Mouse (Mus musculus) C2C12 (cell line): ENCODE data around the gene Spata2. TPM values are rescaled to one million over a fixed set of nuclear protein-coding genes. Genes with fewer than 3 reads are reported as not detected.
A peak's percentile ranks its signal among the peaks of the same experiment; 100 is the strongest.

ENCODE experiments used
- H3K27me3 ChIP-seq: one replicate; pipeline ENCODE4 v1.6.1; 2011; ENCODE audit not compliant: control insufficient read depth, insufficient read depth, insufficient read length
- H3K36me3 ChIP-seq: one replicate; pipeline ENCODE4 v1.6.1; 2011; ENCODE audit not compliant: control insufficient read depth, insufficient read depth
- H3K4me3 ChIP-seq: one replicate; pipeline ENCODE4 v1.5.1; 2011; ENCODE audit warnings: mild to moderate bottlenecking, control low read depth; ENCODE audit not compliant: poor library complexity, insufficient read depth, severe bottlenecking
- H3K79me2 ChIP-seq: one replicate; pipeline ENCODE4 v1.6.1; 2011; ENCODE audit not compliant: control insufficient read depth, insufficient read depth
- H3K79me3 ChIP-seq: one replicate; pipeline ENCODE4 v1.6.1; 2011; ENCODE audit warnings: low read depth, control low read depth
- H3ac ChIP-seq: one replicate; pipeline ENCODE3; 2011; ENCODE audit warnings: low read depth; ENCODE audit not compliant: control insufficient read depth, insufficient read length
- CEBPB ChIP-seq: IDR thresholded peaks from one replicate; pipeline ENCODE4 v1.6.1; 2011; ENCODE audit warnings: low read depth, mild to moderate bottlenecking, control low read depth, moderate library complexity
- CTCF ChIP-seq: IDR thresholded peaks from one replicate; pipeline ENCODE4 v1.5.1; 2011; ENCODE audit not compliant: control insufficient read depth, insufficient read depth, insufficient read length
- FOSL1 ChIP-seq: IDR thresholded peaks from one replicate; pipeline ENCODE4 v1.8.0; 2011; ENCODE audit warnings: mild to moderate bottlenecking, low read length; ENCODE audit not compliant: poor library complexity, insufficient read depth, severe bottlenecking
- MAX ChIP-seq: IDR thresholded peaks from one replicate; pipeline ENCODE4 v1.6.1; 2011; ENCODE audit warnings: mild to moderate bottlenecking, control low read depth
- MYOD1 ChIP-seq: IDR thresholded peaks from one replicate; pipeline ENCODE4 v1.6.1; 2011; ENCODE audit warnings: low read depth; ENCODE audit not compliant: control insufficient read depth, insufficient read length
- MYOG ChIP-seq: IDR thresholded peaks from one replicate; pipeline ENCODE4 v1.6.1; 2011; ENCODE audit not compliant: control insufficient read depth, insufficient read length; ENCODE audit errors: extremely low read depth
- USF1 ChIP-seq: IDR thresholded peaks from one replicate; pipeline ENCODE4 v1.6.1; 2011; ENCODE audit warnings: low read depth, mild to moderate bottlenecking, control low read depth, moderate library complexity
- polyA plus RNA-seq: library from polyadenylated mRNA; unstranded; fragments of >200 nt; fragmentation: generic; extraction: Trizol; gene quantifications from one replicate; pipeline ENCODE4 v1.2.1, GENCODE M21; 2012; ENCODE audit warnings: missing spikeins

The Spata2 gene
- polyA plus RNA-seq, 1 experiment = 10.4 TPM

GRCm38 (mm10) chr2:167539536-167540476 lies 47.1 kb upstream of the Spata2 start:
- Histone ChIP-seq H3K79me3 (peaks cover 53% of the 10 kb centered on the region), H3K4me3 (peak overlapping the region; percentile 86), H3K79me2 (peaks cover 61% of the 10 kb centered on the region), H3ac (peak overlapping the region; percentile 80), H3K27me3 (no peaks in the 10 kb centered on the region), H3K36me3 (peaks cover 50% of the 10 kb centered on the region)
- TF ChIP-seq MYOG (no peak), MYOD1 (peak; percentile 71), MAX (no peak)

GRCm38 (mm10) chr2:167538671-167539306 lies 46.1 kb upstream of the Spata2 start:
- no peak for TF ChIP-seq MAX
- TF ChIP-seq CEBPB = no peak
- no peak for TF ChIP-seq USF1
- TF ChIP-seq FOSL1 = no peak
- TF ChIP-seq CTCF = no peak
- no peak for TF ChIP-seq MYOG
- TF ChIP-seq MYOD1 = no peak
- peaks cover 46% of the 10 kb centered on the region for H3K79me3 ChIP-seq
- H3K79me2 ChIP-seq = peaks cover 52% of the 10 kb centered on the region
- peaks cover 42% of the 10 kb centered on the region for H3K36me3 ChIP-seq
- H3K4me3 ChIP-seq = peak overlapping the region; percentile 86
- no peaks in the 10 kb centered on the region for H3K27me3 ChIP-seq
- peak overlapping the region; percentile 80 for H3ac ChIP-seq

GRCm38 (mm10) chr2:167537476-167538297 lies 45.0 kb upstream of the Spata2 start, which contains the start of gene Snai1:
Snai1 (plus strand) TSS chr2:167538195.
- H3K36me3 ChIP-seq = peaks cover 38% of the 10 kb centered on the region
- H3K79me2 ChIP-seq = peaks cover 48% of the 10 kb centered on the region
- H3K4me3 ChIP-seq = peak within 1 kb of the TSS; percentile 86
- peaks cover 43% of the 10 kb centered on the region for H3K79me3 ChIP-seq
- H3ac ChIP-seq = peak within 1 kb of the TSS; percentile 80
- peak; percentile 11 for TF ChIP-seq USF1
- TF ChIP-seq MAX = peak; percentile 84
- TF ChIP-seq CTCF = peak; percentile 99
- TF ChIP-seq MYOD1 = peak; percentile 51
- TF ChIP-seq CEBPB = no peak
- no peaks in the 10 kb centered on the region for H3K27me3 ChIP-seq

DNA sequence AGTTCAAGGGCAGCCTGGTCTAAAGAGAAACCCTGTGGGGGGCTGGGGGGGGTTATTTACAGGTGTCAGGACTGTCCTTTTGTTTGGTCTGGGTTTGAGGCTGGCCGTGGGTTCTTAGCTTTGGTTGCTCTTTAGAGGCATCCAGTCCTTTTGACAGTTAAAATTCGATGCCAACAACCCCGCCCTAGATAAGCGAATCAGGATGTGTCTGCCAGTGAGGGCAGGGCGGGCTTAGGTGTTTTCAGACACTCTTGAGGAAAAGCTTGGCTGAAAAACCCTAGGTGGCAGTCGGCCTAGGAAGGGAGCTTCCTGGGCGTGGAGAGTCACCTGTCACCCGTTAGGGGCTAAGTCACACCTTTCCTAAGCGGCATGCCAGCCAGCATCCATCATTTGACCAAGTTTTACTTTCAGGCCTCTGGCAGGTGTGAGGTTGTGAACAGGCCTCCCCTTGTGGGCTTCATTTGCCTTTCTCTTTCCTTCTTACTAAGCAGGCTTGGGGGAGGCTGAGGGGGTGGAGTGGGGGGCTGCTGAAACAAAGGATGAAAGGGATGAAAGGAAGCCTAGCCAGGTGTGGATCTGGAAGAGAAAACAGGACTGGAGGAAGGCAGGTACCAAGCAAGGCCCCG lies 43.7 kb upstream of the Spata2 start:
- peaks cover 26% of the 10 kb centered on the region for H3K36me3 ChIP-seq
- H3K27me3 ChIP-seq = no peaks in the 10 kb centered on the region
- H3ac ChIP-seq = no peak overlapping the region
- H3K79me2 ChIP-seq = peaks cover 35% of the 10 kb centered on the region
- TF ChIP-seq CTCF (no peak), USF1 (no peak), MYOD1 (no peak), CEBPB (no peak), FOSL1 (no peak), MAX (no peak), MYOG (no peak)
- H3K4me3 ChIP-seq = no peak overlapping the region
- peaks cover 32% of the 10 kb centered on the region for H3K79me3 ChIP-seq

DNA sequence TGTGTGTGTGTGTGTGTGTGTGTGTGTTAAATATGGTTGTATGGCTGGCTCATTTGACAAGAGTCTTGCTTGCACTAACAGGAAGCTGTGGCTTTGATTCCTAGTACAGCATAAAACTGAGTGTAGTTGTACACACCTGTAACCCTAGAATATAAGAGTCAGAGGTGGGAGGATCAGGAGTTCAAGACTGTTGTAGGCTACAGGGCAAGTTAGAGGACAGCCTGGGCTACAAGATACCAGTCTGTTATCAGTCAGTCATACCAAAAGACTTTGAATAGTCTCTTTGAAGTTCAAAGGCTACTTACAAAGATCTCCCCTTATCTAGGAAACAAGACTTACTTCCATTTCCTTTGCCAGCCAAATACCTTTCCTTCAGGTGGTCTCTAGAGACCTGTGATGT lies 41.2 kb upstream of the Spata2 start:
- Histone ChIP-seq H3K4me3 (no peak overlapping the region), H3ac (no peak overlapping the region), H3K36me3 (peaks cover 2% of the 10 kb centered on the region), H3K79me2 (peaks cover 10% of the 10 kb centered on the region), H3K27me3 (no peaks in the 10 kb centered on the region), H3K79me3 (peaks cover 6% of the 10 kb centered on the region)
- TF ChIP-seq MYOG (no peak), MYOD1 (no peak), CTCF (no peak), CEBPB (no peak), USF1 (no peak), MAX (no peak), FOSL1 (no peak)
